Mouse (Mus musculus): ENCODE data around the gene Rapgef3. TPM values are rescaled to one million over a fixed set of nuclear protein-coding genes. Genes with fewer than 3 reads are reported as not detected.

Gene Rapgef3
- polyA plus RNA-seq, 3 experiments from 2014 or later: not detected

DNA sequence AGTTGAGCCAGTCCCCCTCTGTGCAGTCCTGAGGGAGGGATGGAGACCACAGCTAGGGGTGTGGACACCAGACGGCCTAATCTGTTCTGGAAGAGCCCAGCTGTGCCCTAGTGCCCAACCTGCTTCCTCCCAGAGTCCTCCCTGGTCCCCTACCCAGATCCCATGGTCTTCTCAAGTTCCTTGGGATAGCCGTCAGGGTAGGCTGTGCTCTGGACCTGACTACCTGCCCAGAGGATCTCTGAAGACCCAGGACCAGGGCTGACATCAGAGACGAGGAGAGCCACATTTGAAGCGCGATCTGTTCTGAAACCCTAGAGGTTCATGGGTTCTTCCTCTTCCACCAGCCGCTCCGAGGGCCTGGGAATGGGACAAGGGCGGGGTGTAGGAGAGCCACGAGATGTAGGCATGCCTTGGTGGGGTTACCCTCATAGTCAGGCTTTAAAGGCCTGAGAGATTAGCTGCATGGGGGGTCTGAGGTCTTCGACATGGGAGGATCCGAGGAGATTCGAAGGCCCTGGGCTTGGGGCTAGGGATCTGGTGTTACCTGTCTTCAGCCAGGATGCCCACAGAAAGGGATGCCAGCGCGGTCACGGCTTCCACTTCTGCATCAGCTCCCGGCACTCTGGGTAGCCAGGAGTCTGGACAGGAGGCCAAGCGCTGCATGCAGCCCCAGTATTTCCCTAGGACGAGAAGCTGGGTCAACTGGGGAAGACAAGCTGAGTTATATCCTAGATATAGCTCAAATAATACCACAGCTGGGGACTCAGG lies 25.8 kb upstream of the Rapgef3 start:
- ATAC-seq: no peak

DNA sequence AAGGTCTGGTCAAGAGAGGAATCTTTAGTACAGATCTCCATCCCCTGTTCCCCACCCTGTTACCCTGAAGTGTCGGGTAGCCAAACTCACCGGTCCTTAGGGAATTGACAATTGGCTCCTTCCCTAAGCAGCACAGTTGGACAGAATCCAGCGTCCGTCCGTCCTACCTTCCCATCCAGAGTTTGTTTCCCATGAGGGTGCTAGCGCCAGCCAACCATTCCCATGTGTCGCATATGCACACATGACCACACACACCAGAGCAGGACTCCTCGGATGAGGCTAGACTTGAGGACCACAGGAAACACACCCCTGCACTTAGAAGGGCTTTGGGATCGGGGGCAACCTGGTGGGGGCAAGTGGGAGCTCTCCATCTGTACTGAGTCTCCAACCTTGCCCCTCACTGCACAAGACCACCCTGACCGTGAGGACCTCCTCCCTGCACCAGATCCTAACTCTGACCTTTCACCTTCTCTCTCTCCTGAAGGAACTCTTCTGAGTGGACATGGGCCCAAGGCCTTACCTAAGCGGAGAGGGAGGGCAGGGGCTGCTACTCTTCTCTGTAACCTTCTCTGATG lies 23.4 kb upstream of the Rapgef3 start:
- no peak for ATAC-seq

DNA sequence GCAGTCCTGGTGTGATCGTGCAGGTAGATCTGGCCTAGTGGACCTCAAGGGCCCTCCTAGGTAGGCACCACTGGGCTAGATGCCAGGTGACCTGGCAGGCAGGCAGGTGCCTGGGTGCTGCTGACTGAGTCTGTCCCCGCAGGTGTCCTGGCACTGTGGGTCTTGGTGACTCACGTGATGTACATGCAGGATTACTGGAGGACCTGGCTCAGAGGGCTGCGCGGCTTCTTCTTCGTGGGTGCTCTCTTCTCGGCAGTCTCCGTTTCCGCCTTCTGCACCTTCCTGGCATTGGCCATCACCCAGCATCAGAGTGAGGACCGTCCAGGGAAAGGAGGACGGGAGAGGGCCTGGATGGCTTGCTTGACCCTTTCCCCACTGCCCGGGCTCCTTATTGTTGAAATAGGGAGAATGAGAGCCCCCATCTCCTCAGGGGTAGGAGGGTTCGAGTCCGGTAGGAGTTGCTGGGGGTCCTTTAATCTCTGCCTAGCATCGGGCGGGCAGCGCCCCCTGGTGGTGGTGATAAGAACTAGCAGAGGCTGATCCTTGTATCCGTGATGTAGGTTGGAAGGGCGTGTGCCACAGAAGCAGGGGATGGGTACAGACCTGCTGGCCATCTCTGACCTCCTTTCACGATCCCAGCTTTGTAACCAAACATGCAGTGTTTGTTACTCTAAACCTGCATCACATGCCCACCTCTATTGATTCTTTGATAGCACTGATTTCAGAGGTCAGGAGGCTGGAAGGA lies 22.2 kb upstream of the Rapgef3 start:
- ATAC-seq: peak; percentile 36

GRCm38 (mm10) chr15:97788821-97789220 lies 21.0 kb upstream of the Rapgef3 start:
- no peak for ATAC-seq

- no peak for ATAC-seq
Measured at GRCm38 (mm10) chr15:97787799-97788667, 20.3 kb upstream of the Rapgef3 start.

DNA sequence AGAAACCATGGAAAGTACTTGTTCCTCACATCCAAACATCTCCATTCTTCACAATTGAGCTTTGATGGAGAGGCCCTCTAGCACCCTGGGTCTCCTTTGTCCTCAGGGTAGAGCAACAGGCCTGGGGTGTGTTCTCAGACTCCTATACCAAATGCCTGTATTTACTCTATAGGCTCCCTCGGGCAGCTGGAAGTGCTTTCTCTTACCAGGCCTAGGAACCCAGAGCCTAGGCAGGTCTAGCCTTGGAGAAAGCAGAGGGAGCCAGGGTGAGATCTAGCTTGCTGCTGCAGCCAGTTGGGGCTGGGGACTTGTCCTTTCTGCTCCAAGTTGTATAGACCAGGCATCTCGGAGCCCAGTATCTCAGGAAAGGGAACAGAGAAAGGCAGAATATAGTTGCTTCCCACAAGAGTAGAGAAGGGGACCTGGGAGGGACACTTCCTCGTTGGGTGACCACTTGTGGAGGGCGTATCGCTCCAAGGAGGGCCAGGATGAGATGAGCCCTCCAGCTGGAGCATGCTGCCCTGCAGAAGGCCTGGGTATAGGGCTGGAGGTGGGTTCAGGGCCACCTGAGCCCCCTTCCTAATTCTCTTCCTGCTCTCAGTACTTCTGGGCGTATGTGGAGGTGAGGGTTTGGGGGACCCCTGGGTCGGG lies 19.5 kb upstream of the Rapgef3 start:
- ATAC-seq: no peak

DNA sequence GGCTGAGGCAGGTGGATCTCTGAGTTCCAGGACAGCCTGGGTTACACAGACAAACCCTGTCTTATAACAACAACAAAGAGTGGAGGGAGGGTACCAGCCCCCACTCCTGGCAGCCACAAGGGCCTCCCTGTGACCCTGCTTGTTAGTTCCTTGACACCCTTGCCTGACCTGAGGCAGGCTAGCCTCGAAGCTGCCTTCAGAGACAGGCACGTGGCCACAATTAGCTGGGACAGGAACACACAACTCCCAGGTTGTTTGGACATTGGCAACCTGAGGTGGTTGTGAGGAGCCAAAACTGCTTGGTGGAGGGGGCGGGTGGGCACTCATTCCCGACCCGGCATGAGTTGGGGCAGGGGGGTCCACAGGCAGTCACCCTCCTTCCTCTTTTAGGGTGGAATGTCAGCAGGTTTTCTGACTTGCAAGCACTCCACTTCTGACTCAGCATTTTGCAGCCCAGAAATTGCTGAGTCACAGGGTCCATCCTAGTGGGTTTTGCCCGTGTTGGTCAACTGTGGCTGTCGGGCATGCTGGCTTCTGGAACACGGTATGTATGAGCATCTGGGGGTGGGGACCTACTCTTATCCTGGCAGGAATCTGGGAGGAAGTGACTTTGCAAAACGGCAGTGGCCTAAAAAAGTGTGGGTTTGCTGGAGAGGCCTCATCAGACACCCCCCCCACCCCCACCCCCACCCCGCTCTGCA lies 18.8 kb upstream of the Rapgef3 start:
- ATAC-seq: no peak

- no peak for ATAC-seq
Measured at GRCm38 (mm10) chr15:97785731-97786411, 18.1 kb upstream of the Rapgef3 start.

- peak; percentile 39 for ATAC-seq
Measured at GRCm38 (mm10) chr15:97784561-97785161, 16.9 kb upstream of the Rapgef3 start.

DNA sequence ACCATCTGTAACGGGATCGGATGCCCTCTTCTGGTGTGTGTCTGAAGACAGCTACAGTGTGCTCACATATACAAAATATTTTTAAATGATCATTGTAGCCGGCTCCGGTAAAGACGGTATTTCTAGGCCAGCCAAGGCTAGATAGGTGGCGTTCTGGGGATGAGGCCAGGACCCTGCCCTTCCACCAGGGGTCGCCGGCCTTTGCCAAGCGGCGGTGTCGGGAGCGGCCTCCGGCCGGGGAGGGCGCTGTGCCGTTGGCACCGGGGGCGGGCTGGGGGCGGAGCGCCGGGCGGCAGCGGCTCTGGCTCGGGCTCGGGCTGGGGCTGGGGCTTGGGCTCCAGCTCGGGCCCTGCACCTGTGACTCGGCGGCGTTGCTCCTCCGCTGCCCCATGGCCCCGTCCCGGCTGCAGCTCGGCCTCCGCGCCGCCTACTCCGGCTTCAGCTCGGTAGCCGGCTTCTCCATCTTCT lies 16.4 kb upstream of the Rapgef3 start:
- ATAC-seq: peak; percentile 81

GRCm38 (mm10) chr15:97782749-97783105 lies 15.0 kb upstream of the Rapgef3 start:
- ATAC-seq: peak; percentile 31

- no peak for ATAC-seq
Measured at GRCm38 (mm10) chr15:97781961-97782748, 14.4 kb upstream of the Rapgef3 start.

DNA sequence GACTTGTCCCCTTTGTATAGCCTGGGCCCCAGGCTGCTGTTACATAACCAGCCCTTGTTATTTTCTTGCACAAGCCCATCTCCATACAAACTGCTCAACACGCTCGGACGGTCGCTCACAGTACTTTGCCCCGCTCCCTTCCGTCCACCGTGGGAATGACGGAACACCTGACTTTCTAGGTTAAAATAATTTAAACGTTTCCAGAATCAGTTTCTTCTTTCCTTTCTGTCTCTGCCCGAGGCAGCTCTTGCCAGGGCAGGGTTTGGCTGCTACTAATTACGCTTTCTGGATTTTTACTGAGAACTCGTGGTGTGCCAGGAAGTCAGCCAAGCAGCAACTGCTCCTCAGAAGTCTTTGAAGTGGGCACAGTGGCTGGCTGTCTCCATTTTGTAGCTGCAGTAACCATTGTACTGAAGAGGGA lies 12.8 kb upstream of the Rapgef3 start:
- no peak for ATAC-seq

DNA sequence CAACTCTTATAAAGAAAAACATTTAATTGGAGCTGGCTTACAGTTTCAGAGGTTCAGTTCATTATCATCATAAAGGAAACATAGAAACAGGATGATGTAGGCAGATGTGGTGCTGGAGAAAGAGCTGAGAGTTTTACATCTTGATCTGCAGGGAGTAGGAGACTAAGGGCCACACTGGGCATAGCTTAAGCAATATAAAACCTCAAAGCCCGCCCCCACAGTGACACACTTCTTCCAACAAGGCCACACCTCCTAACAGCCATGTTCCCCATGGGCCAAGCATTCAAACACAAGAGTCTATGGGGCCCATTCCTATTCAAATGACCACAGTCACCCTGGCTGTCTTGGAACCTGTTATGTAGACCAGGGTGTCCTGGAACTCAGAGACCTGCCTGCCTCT lies 11.8 kb upstream of the Rapgef3 start:
- no peak for ATAC-seq

DNA sequence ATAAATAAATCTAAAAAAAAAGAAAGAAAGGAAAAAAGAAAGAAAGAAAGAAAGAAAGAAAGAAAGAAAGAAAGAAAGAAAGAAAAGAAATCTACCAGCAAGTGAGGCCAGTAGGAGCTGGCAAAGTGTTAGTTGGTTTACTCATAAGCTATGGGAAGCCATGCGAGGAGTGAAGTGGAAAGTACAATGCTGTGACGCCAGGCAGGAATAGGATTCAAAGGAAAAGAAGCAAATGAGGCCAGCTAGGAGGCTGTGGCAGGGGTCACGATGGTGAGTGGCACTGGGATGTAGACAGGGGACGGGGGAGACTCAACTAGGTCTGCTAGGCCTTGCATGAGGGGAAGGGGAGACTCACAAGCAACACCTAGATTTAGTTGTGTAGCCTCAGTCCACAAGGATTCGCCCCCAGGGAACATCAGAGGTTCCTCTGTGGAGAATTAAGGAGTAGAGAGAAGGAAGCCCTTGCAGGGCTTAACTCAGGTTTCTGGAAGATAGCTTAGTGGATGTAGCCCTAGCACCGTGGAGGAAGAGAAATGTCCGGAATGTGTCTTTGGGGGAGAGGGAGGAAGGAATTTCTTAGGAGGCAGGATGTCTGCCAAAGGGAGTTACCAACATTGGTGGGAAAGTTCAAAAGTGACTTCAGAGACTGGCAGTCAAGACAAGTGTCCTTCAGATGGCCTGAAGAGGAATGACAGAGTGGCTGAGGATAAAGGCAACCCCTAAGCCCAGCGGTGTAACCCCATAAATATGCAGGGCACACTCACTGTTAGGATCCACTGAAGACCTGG lies 10.7 kb upstream of the Rapgef3 start, which contains the start of gene Slc48a1:
Gene Slc48a1 (plus strand): TSS at position 210 of the 788 bp plus-strand sequence.
- ATAC-seq: no peak

GRCm38 (mm10) chr15:97776919-97777318 lies 9.1 kb upstream of the Rapgef3 start:
- no peak for ATAC-seq

GRCm38 (mm10) chr15:97776514-97776913 lies 8.7 kb upstream of the Rapgef3 start:
- ATAC-seq: peak; percentile 50

DNA sequence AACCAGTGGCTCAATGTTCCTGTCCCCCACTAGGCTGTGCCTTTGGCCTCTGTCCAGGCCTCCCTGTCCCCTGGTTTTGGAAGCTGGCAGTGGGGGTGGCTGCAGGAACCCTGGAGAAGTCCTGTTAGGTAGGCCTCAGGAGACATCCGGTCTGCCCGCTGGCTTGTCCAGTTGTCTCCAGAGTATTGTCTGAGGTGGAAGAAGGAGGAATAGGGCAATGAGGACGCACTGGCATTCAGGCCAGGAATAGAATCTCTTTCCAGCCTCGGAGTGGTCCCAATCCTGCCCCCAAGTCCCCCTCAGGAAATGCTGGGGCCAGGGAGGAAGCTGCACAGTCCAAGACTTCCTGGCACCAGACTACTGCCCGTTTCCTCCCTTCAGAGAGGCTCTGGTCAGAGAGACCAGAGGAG lies 6.2 kb upstream of the Rapgef3 start:
- no peak for ATAC-seq

GRCm38 (mm10) chr15:97773108-97773507 lies 5.3 kb upstream of the Rapgef3 start:
- ATAC-seq: no peak

Measured in inflammation-experienced regulatory T-cells, adult 6 months (primary cell).